Mouse (Mus musculus) cerebellum, adult 11 months (tissue): ENCODE measurements around the gene Gm5890.
"Not testable (repeated sequence)": the region's sequence is repeated elsewhere in the genome, so short reads cannot be mapped to it uniquely, and the experiment has no call there.

Experiments
- DNase-seq: peaks from one replicate; pipeline ENCODE4 v3.0.0; 2022

The Gm5890 gene

GRCm38 (mm10) chr7:20262734-20263133, at the start of gene Gm5890:
TSS of gene Gm5890 (minus strand) at chr7:20262834.
- DNase-seq, result not testable (repeated sequence)

- not testable (repeated sequence) for DNase-seq
Observed at GRCm38 (mm10) chr7:20233728-20234127, 28.9 kb downstream of the Gm5890 start, which contains the start of gene Gm4498. TSS of gene Gm4498 (minus strand) at chr7:20233828.
